Mouse (Mus musculus): ENCODE measurements around the gene Ctrb1. TPM values are rescaled to one million over a fixed set of nuclear protein-coding genes. Genes with fewer than 3 reads are reported as not detected.

Ctrb1 gene
- total and polyA plus RNA-seq, 2 experiments from 2014 or later = not detected

DNA sequence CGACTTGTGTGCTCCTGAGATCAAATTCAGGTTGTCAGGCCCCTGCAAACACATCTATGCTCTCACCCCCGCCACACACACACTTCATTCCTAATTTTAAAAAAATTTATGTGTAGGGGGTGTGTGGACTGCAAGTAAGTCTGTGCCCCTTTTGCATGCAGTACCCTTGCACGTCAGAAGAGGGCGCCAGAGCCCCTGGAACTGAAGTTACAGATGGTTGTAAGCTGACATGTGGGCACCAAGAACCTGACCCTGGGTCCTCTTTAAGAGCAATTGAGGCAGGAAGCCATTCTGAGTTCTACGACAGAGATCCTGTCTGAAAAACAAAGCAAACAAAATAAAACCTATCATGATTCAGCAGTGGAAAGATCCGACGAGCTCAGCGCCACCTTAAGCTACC is 14.6 kb downstream of the Ctrb1 start:
- peak; percentile 54 for TF ChIP-seq CTCF (IDR thresholded peaks at IDR 0.05; ENCODE audit: low read depth)
- H3K4me1 ChIP-seq (ENCODE audit: insufficient read depth) = no peaks in the 10 kb centered on the region
- no peaks in the 10 kb centered on the region for H3K9me3 ChIP-seq (ENCODE audit: low read length)
- peaks cover 7% of the 10 kb centered on the region for H3K36me3 ChIP-seq (ENCODE audit: insufficient read depth)
- WGBS = 81% methylated on average over 8 of the region's 8 CpGs
- no peak overlapping the region for H3K9ac ChIP-seq
- H3K27ac ChIP-seq (ENCODE audit: low read depth, low read length) = no peak overlapping the region
- ATAC-seq (no peak), DNase-seq (no peak)
- H3K4me3 ChIP-seq (ENCODE audit: low read depth, low read length) = no peak overlapping the region
- no peak overlapping the region for H3K4me2 ChIP-seq (ENCODE audit: low read depth)
- no peaks in the 10 kb centered on the region for H3K27me3 ChIP-seq (ENCODE audit: insufficient read depth, low read length)

DNA sequence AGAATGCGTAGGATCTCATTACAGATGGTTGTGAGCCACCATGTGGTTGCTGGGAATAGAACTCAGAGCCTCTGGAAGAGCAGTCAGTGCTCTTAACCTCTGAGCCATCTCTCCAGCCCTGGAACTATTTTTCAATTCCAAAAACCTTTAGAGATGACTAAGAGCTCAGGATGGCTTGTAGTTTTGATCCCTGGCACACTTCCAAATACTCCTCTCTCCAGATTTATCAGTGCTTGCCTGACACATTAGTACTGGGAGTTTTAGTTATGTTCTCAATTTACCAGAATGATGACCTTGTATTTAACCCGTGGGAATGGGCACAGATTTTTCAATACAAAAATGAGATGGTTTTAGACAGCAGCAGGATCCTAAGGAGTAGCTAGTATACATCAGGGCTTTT is 24.1 kb downstream of the Ctrb1 start:
- TF ChIP-seq CTCF (IDR thresholded peaks at IDR 0.05; ENCODE audit: low read depth) = no peak
- no peaks in the 10 kb centered on the region for H3K4me1 ChIP-seq (ENCODE audit: insufficient read depth)
- DNase-seq = no peak
- 89% methylated on average over 2 of the region's 2 CpGs for WGBS
- peaks cover 37% of the 10 kb centered on the region for H3K36me3 ChIP-seq (ENCODE audit: insufficient read depth)
- no peaks in the 10 kb centered on the region for H3K27me3 ChIP-seq (ENCODE audit: insufficient read depth, low read length)
- no peak for ATAC-seq
- H3K4me2 ChIP-seq (ENCODE audit: low read depth) = no peak overlapping the region
- no peak overlapping the region for H3K9ac ChIP-seq
- H3K4me3 ChIP-seq (ENCODE audit: low read depth, low read length) = no peak overlapping the region
- H3K9me3 ChIP-seq (ENCODE audit: low read length) = no peaks in the 10 kb centered on the region
- H3K27ac ChIP-seq (ENCODE audit: low read depth, low read length) = no peak overlapping the region

DNA sequence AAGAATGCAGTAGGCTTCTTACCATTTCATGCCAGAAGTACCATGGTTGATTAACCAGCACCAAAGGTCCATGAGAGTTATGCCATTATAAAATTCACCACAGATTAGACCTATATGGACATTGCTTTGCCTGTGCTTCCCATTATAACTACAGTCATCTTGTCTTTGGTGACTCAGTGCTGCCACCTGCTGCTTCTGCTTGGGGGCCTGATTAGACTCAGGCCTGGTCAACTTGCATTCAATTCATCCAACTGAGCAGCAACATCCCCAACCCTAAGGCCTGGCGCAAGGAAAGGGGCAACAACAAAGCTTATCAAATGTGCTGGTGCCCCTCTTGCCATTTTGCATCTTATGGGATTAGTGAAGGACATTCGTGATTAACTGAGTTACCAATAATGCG is 28.3 kb downstream of the Ctrb1 start:
- DNase-seq (peak; percentile 45), ATAC-seq (no peak)
- Histone ChIP-seq H3K9me3 (ENCODE audit: low read length) (no peaks in the 10 kb centered on the region), H3K9ac (no peak overlapping the region), H3K27ac (ENCODE audit: low read depth, low read length) (no peak overlapping the region), H3K36me3 (ENCODE audit: insufficient read depth) (peaks cover 28% of the 10 kb centered on the region), H3K4me2 (ENCODE audit: low read depth) (no peak overlapping the region), H3K4me3 (ENCODE audit: low read depth, low read length) (no peak overlapping the region), H3K4me1 (ENCODE audit: insufficient read depth) (no peaks in the 10 kb centered on the region), H3K27me3 (ENCODE audit: insufficient read depth, low read length) (no peaks in the 10 kb centered on the region)
- peak; percentile 80 for TF ChIP-seq CTCF (IDR thresholded peaks at IDR 0.05; ENCODE audit: low read depth)
- WGBS = 88% methylated on average over 3 of the region's 3 CpGs

DNA sequence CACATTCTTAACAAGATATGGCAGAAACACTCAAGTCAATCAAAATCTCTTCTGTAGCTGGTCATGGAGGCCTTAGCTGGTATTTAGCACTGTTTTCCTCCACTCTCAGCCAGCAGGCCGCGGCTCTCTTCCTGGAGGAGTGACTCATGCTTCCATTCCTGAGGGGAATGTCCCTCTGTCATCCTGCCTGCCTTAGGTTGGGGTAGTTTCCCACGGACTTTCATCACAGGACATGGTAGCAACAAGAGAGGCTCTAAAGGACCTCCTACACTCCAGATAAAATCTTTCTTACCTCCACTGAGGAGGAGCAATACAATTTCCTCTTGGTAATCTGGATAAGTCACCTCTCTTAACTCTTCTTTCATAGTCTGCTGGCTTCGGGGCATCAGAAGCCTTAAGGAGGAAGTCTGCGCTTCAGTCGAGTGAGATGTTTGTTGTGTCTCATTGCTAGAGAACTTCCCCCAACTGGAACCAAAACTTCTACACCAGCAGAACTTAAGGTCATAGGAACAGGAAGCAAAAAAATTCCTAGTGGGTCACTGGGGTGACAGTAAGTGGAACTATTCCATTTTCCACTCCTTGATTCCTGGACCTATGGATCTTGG is 31.9 kb downstream of the Ctrb1 start:
- Histone ChIP-seq H3K4me2 (ENCODE audit: low read depth) (no peak overlapping the region), H3K27ac (ENCODE audit: low read depth, low read length) (no peak overlapping the region), H3K4me1 (ENCODE audit: insufficient read depth) (no peaks in the 10 kb centered on the region), H3K9me3 (ENCODE audit: low read length) (no peaks in the 10 kb centered on the region), H3K27me3 (ENCODE audit: insufficient read depth, low read length) (no peaks in the 10 kb centered on the region), H3K36me3 (ENCODE audit: insufficient read depth) (peaks cover 22% of the 10 kb centered on the region), H3K4me3 (ENCODE audit: low read depth, low read length) (no peak overlapping the region), H3K9ac (no peak overlapping the region)
- WGBS = 91% methylated on average over 6 of the region's 6 CpGs
- no peak for ATAC-seq
- no peak for TF ChIP-seq CTCF (IDR thresholded peaks at IDR 0.05; ENCODE audit: low read depth)
- DNase-seq = no peak

DNA sequence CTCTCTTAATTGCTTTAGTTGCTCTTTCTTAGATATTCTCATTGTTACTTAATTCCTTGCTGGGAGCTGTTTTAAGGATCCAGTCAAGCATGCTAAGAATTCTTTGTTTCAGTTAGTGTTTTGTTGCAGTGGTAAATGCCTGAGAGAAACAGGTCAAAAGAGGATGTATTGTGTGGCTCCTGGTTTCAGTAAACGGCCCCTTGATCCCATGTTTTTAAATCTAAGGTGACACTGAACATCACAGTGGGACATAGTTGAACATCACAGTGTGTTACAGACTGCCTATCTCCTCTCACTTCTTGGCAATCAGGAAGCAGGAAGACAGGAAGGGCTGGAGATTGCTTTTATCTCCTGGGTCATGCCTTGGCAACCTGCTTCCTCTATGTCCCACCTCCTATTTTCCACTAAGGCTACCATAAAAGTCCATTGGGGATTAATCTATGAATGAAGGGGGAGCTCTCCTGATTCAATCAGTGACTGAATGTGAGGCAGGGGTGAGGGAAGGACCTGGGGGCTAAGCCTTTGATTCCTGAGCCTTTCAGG is 33.4 kb downstream of the Ctrb1 start:
- H3K27ac ChIP-seq (ENCODE audit: low read depth, low read length) = no peak overlapping the region
- H3K27me3 ChIP-seq (ENCODE audit: insufficient read depth, low read length) = no peaks in the 10 kb centered on the region
- TF ChIP-seq CTCF (IDR thresholded peaks at IDR 0.05; ENCODE audit: low read depth) = no peak
- ATAC-seq (no peak), DNase-seq (no peak)
- no peaks in the 10 kb centered on the region for H3K4me1 ChIP-seq (ENCODE audit: insufficient read depth)
- no peaks in the 10 kb centered on the region for H3K9me3 ChIP-seq (ENCODE audit: low read length)
- H3K9ac ChIP-seq = no peak overlapping the region
- no peak overlapping the region for H3K4me3 ChIP-seq (ENCODE audit: low read depth, low read length)
- 10% methylated on average over 1 of the region's 1 CpGs for WGBS
- peaks cover 22% of the 10 kb centered on the region for H3K36me3 ChIP-seq (ENCODE audit: insufficient read depth)
- H3K4me2 ChIP-seq (ENCODE audit: low read depth) = no peak overlapping the region

DNA sequence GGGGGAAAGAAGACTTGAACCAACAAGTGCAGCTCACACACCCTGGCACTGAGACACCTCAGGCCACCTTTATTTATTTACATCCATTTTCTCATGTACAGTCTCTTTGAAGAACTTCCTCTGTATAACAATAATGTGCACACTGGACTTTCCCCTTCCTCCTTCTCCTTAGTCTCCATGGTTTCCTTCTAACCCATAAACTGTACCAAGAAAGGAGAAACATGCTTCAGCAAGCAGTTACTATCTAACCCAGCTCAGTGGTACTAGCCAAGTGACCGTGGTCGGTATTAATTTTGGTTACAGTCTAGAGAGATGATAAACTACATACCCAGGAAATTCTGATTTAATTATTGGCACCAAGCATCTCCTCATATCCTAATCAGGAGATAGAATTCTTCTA is 37.3 kb downstream of the Ctrb1 start:
- Histone ChIP-seq H3K9ac (no peak overlapping the region), H3K4me3 (ENCODE audit: low read depth, low read length) (no peak overlapping the region), H3K9me3 (ENCODE audit: low read length) (no peaks in the 10 kb centered on the region), H3K27ac (ENCODE audit: low read depth, low read length) (no peak overlapping the region), H3K27me3 (ENCODE audit: insufficient read depth, low read length) (no peaks in the 10 kb centered on the region), H3K4me2 (ENCODE audit: low read depth) (no peak overlapping the region), H3K4me1 (ENCODE audit: insufficient read depth) (no peaks in the 10 kb centered on the region), H3K36me3 (ENCODE audit: insufficient read depth) (no peaks in the 10 kb centered on the region)
- no peak for TF ChIP-seq CTCF (IDR thresholded peaks at IDR 0.05; ENCODE audit: low read depth)
- DNase-seq (no peak), ATAC-seq (no peak)
- WGBS = 94% methylated on average over 2 of the region's 2 CpGs

DNA sequence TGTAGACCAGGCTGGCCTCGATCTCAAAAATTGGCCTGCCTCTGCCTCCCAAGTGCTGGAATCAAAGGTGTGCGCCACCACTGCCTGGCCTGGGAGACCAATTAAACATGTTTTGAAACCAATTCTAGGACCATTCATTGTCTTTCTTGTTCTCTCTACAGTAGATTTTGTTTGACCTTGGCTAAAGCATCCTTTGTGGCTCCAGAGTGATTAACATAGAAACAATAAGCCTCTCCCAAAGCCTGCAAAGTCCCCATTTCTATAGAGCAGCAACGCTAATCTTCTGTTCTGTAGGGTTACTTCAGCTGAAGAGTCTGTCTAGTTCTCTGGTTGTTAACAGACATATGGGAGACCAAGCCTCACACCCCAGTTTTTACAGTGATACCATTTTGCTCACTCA is 40.2 kb downstream of the Ctrb1 start:
- WGBS = 50% methylated on average over 3 of the region's 3 CpGs
- Histone ChIP-seq H3K4me3 (ENCODE audit: low read depth, low read length) (no peak overlapping the region), H3K9ac (no peak overlapping the region), H3K27me3 (ENCODE audit: insufficient read depth, low read length) (no peaks in the 10 kb centered on the region), H3K36me3 (ENCODE audit: insufficient read depth) (no peaks in the 10 kb centered on the region), H3K27ac (ENCODE audit: low read depth, low read length) (no peak overlapping the region), H3K9me3 (ENCODE audit: low read length) (no peaks in the 10 kb centered on the region), H3K4me2 (ENCODE audit: low read depth) (no peak overlapping the region), H3K4me1 (ENCODE audit: insufficient read depth) (no peaks in the 10 kb centered on the region)
- no peak for ATAC-seq
- no peak for DNase-seq
- no peak for TF ChIP-seq CTCF (IDR thresholded peaks at IDR 0.05; ENCODE audit: low read depth)
